Mouse (Mus musculus): ENCODE results near the gene Upk1b. TPM values are rescaled to one million over a fixed set of nuclear protein-coding genes. Genes with fewer than 3 reads are reported as not detected.

Gene Upk1b
- total and polyA plus RNA-seq, 2 experiments from 2014 or later, result 1.2 to 2.0 TPM

- no peaks in the 10 kb centered on the region for H3K27me3 ChIP-seq (ENCODE audit: insufficient read depth, low read length)
- no peak overlapping the region for H3K4me3 ChIP-seq (ENCODE audit: low read length)
- H3K36me3 ChIP-seq (ENCODE audit: insufficient read depth, low read length), result no peaks in the 10 kb centered on the region
- no peak for TF ChIP-seq CTCF (IDR thresholded peaks at IDR 0.05; ENCODE audit: low read depth)
- H3K27ac ChIP-seq, result no peak overlapping the region
- H3K4me2 ChIP-seq (ENCODE audit: low read depth, low read length), result no peak overlapping the region
- no peak for DNase-seq (ENCODE audit: low spot score)
- H3K9me3 ChIP-seq (ENCODE audit: low read length), result no peaks in the 10 kb centered on the region
- no peak overlapping the region for H3K9ac ChIP-seq (replicated peaks; ENCODE audit: low read length)
- no peak for ATAC-seq
- H3K4me1 ChIP-seq (ENCODE audit: insufficient read depth, low read length), result no peaks in the 10 kb centered on the region
- 90% methylated on average over 3 of the region's 3 CpGs for WGBS
Measured at GRCm38 (mm10) chr16:38789966-38790365, 10.2 kb downstream of the Upk1b start.

- Histone ChIP-seq H3K27me3 (ENCODE audit: insufficient read depth, low read length) (no peaks in the 10 kb centered on the region), H3K36me3 (ENCODE audit: insufficient read depth, low read length) (no peaks in the 10 kb centered on the region), H3K4me3 (ENCODE audit: low read length) (no peak overlapping the region), H3K9ac (replicated peaks; ENCODE audit: low read length) (no peak overlapping the region), H3K4me1 (ENCODE audit: insufficient read depth, low read length) (no peaks in the 10 kb centered on the region), H3K27ac (no peak overlapping the region), H3K4me2 (ENCODE audit: low read depth, low read length) (no peak overlapping the region), H3K9me3 (ENCODE audit: low read length) (no peaks in the 10 kb centered on the region)
- TF ChIP-seq CTCF (IDR thresholded peaks at IDR 0.05; ENCODE audit: low read depth), result no peak
- 83% methylated on average over 2 of the region's 2 CpGs for WGBS
- no peak for DNase-seq (ENCODE audit: low spot score)
- ATAC-seq, result no peak
Measured at GRCm38 (mm10) chr16:38789016-38789415, 11.1 kb downstream of the Upk1b start.

- no peak for ATAC-seq
- no peak overlapping the region for H3K9ac ChIP-seq (replicated peaks; ENCODE audit: low read length)
- no peak overlapping the region for H3K4me3 ChIP-seq (ENCODE audit: low read length)
- H3K36me3 ChIP-seq (ENCODE audit: insufficient read depth, low read length), result no peaks in the 10 kb centered on the region
- no peaks in the 10 kb centered on the region for H3K27me3 ChIP-seq (ENCODE audit: insufficient read depth, low read length)
- no peaks in the 10 kb centered on the region for H3K4me1 ChIP-seq (ENCODE audit: insufficient read depth, low read length)
- DNase-seq (ENCODE audit: low spot score), result no peak
- H3K4me2 ChIP-seq (ENCODE audit: low read depth, low read length), result no peak overlapping the region
- no peaks in the 10 kb centered on the region for H3K9me3 ChIP-seq (ENCODE audit: low read length)
- TF ChIP-seq CTCF (IDR thresholded peaks at IDR 0.05; ENCODE audit: low read depth), result no peak
- no peak overlapping the region for H3K27ac ChIP-seq
- 70% methylated on average over 7 of the region's 7 CpGs for WGBS
Measured at GRCm38 (mm10) chr16:38785301-38785700, 14.8 kb downstream of the Upk1b start.

- Histone ChIP-seq H3K36me3 (ENCODE audit: insufficient read depth, low read length) (no peaks in the 10 kb centered on the region), H3K4me1 (ENCODE audit: insufficient read depth, low read length) (no peaks in the 10 kb centered on the region), H3K27me3 (ENCODE audit: insufficient read depth, low read length) (no peaks in the 10 kb centered on the region), H3K27ac (no peak overlapping the region), H3K9ac (replicated peaks; ENCODE audit: low read length) (no peak overlapping the region), H3K4me3 (ENCODE audit: low read length) (no peak overlapping the region), H3K9me3 (ENCODE audit: low read length) (no peaks in the 10 kb centered on the region), H3K4me2 (ENCODE audit: low read depth, low read length) (no peak overlapping the region)
- no peak for TF ChIP-seq CTCF (IDR thresholded peaks at IDR 0.05; ENCODE audit: low read depth)
- ATAC-seq, result no peak
- DNase-seq (ENCODE audit: low spot score), result no peak
- WGBS, result 44% methylated on average over 2 of the region's 2 CpGs
Measured at GRCm38 (mm10) chr16:38782524-38783067, 17.5 kb downstream of the Upk1b start.

- Histone ChIP-seq H3K27ac (no peak overlapping the region), H3K4me3 (ENCODE audit: low read length) (no peak overlapping the region), H3K27me3 (ENCODE audit: insufficient read depth, low read length) (no peaks in the 10 kb centered on the region), H3K9me3 (ENCODE audit: low read length) (no peaks in the 10 kb centered on the region), H3K9ac (replicated peaks; ENCODE audit: low read length) (no peak overlapping the region), H3K4me1 (ENCODE audit: insufficient read depth, low read length) (no peaks in the 10 kb centered on the region), H3K36me3 (ENCODE audit: insufficient read depth, low read length) (no peaks in the 10 kb centered on the region), H3K4me2 (ENCODE audit: low read depth, low read length) (no peak overlapping the region)
- TF ChIP-seq CTCF (IDR thresholded peaks at IDR 0.05; ENCODE audit: low read depth), result no peak
- WGBS, result 73% methylated on average over 2 of the region's 2 CpGs
- no peak for ATAC-seq
- no peak for DNase-seq (ENCODE audit: low spot score)
Measured at GRCm38 (mm10) chr16:38781946-38782345, 18.2 kb downstream of the Upk1b start.

- no peak for TF ChIP-seq CTCF (IDR thresholded peaks at IDR 0.05; ENCODE audit: low read depth)
- H3K9ac ChIP-seq (replicated peaks; ENCODE audit: low read length), result no peak overlapping the region
- DNase-seq (ENCODE audit: low spot score) (no peak), ATAC-seq (no peak)
- H3K27me3 ChIP-seq (ENCODE audit: insufficient read depth, low read length), result no peaks in the 10 kb centered on the region
- H3K4me3 ChIP-seq (ENCODE audit: low read length), result no peak overlapping the region
- no peaks in the 10 kb centered on the region for H3K36me3 ChIP-seq (ENCODE audit: insufficient read depth, low read length)
- 95% methylated on average over 7 of the region's 7 CpGs for WGBS
- H3K27ac ChIP-seq, result no peak overlapping the region
- no peak overlapping the region for H3K4me2 ChIP-seq (ENCODE audit: low read depth, low read length)
- no peaks in the 10 kb centered on the region for H3K4me1 ChIP-seq (ENCODE audit: insufficient read depth, low read length)
- no peaks in the 10 kb centered on the region for H3K9me3 ChIP-seq (ENCODE audit: low read length)
Measured at GRCm38 (mm10) chr16:38780960-38781572, 19.1 kb downstream of the Upk1b start.

GRCm38 (mm10) chr16:38776342-38776741, 23.8 kb downstream of the Upk1b start:
- H3K27ac ChIP-seq, result no peak overlapping the region

More at GRCm38 (mm10) chr16:38776342-38776741, 23.8 kb downstream of the Upk1b start:
- Histone ChIP-seq H3K4me1 (ENCODE audit: insufficient read depth, low read length) (no peaks in the 10 kb centered on the region; the same call in 1 of the 2 replicates), H3K27me3 (ENCODE audit: insufficient read depth, low read length) (no peaks in the 10 kb centered on the region), H3K4me2 (ENCODE audit: low read depth, low read length) (no peak overlapping the region), H3K4me3 (ENCODE audit: low read length) (no peak overlapping the region), H3K9me3 (ENCODE audit: low read length) (no peaks in the 10 kb centered on the region), H3K36me3 (ENCODE audit: insufficient read depth, low read length) (no peaks in the 10 kb centered on the region), H3K9ac (replicated peaks; ENCODE audit: low read length) (no peak overlapping the region)
- TF ChIP-seq CTCF (IDR thresholded peaks at IDR 0.05; ENCODE audit: low read depth), result no peak
- ATAC-seq (no peak), DNase-seq (ENCODE audit: low spot score) (no peak)
- WGBS, result 60% methylated on average over 6 of the region's 6 CpGs
